In the genomic region with DNA sequence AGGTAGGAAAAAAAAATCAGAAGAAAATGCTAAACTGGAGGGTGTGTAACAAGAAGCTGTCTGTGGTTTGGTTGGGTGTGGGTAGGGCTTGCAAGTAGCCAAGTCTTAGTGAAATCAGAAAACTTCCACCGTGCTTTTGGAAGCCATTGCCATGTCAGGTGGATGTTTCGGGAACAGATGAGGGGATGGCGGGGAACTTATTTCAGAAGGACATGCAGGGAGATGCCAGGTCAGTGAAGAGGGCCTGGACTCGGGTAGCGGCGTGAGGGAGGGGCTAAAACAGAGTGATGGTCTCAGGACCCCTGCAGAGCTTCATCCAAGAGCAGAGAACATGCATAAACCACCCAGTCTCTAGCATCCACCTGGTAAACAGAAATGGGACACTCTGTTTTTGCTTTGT, we compare ENCODE assay signal across 8 mouse cellular contexts.
"Had no signal": no experiment of that assay in that cellular context is flagged by ENCODE, and none has a peak within 500 bp of the region (broad histone marks: within the 10 kb centered on the region; RNA-seq: fewer than 3 reads in every experiment).

No protein-coding gene starts in this region.

- H3K27ac ChIP-seq: limb, embryonic 13.5 days; liver, embryonic 14.5 days; midbrain, embryonic 12.5 days; neural tube, embryonic 13.5 days; stomach, embryonic 15.5 days had no signal

- H3K4me3 ChIP-seq: limb, embryonic 13.5 days; midbrain, embryonic 12.5 days; neural tube, embryonic 13.5 days; stomach, embryonic 15.5 days had no signal

- DNase-seq: kidney, postnatal 10 days; spleen, adult 18-20 months; thymus, postnatal 4 days had no signal
